Mouse (Mus musculus) liver, postnatal 0 days (tissue): Measurements from ENCODE around the gene Trim62. TPM values are rescaled to one million over a fixed set of nuclear protein-coding genes. Genes with fewer than 3 reads are reported as not detected.

ENCODE experiments used
- ATAC-seq: fragments of 200-750 bp; cut with Nextera tagmentation; 2 replicates; pipeline ENCODE4 v1.8.0; 2017; ENCODE audit warnings: mild to moderate bottlenecking, moderate library complexity
- DNase-seq: peaks from one replicate; pipeline ENCODE4 v3.0.0-alpha.2; 2016
- H3K27ac ChIP-seq: fragments of 300-500 bp; sonication (generic); 2 replicates; pipeline ENCODE4 v1.5.1; 2014; ENCODE audit warnings: antibody characterized with exemption, moderate library complexity, mild to moderate bottlenecking, low read depth
- H3K27me3 ChIP-seq: fragments of 300-500 bp; sonication (generic); 2 replicates; pipeline ENCODE4 v1.6.1; 2014; ENCODE audit warnings: low read length, control low read depth, mixed read lengths; ENCODE audit not compliant: insufficient read depth
- H3K36me3 ChIP-seq: fragments of 300-500 bp; sonication (generic); replicated peaks from 2 replicates; pipeline ENCODE4 v1.6.1; 2014; ENCODE audit warnings: mild to moderate bottlenecking, control low read depth, low read length, moderate library complexity, mixed read lengths; ENCODE audit not compliant: insufficient read depth
- H3K4me1 ChIP-seq: fragments of 300-500 bp; sonication (generic); 2 replicates; pipeline ENCODE4 v1.6.1; 2014; ENCODE audit warnings: antibody characterized with exemption, mild to moderate bottlenecking, control low read depth; ENCODE audit not compliant: insufficient read depth
- H3K4me2 ChIP-seq: fragments of 300-500 bp; sonication (generic); 2 replicates; pipeline ENCODE4 v1.6.1; 2014; ENCODE audit warnings: low read depth, mild to moderate bottlenecking, low read length, moderate library complexity, mixed read lengths
- H3K4me3 ChIP-seq: fragments of 300-500 bp; sonication (generic); 2 replicates; pipeline ENCODE4 v1.5.1; 2014; ENCODE audit warnings: low read depth, low read length
- H3K9ac ChIP-seq: fragments of 300-500 bp; sonication (generic); replicated peaks from 2 replicates; pipeline ENCODE4 v1.6.1; 2014; ENCODE audit warnings: mild to moderate bottlenecking, moderate library complexity
- H3K9me3 ChIP-seq: fragments of 300-500 bp; sonication (generic); 2 replicates; pipeline ENCODE4 v1.6.1; 2016; ENCODE audit warnings: mild to moderate bottlenecking, control low read depth, low read length, mixed read lengths
- CTCF ChIP-seq: sonication (generic); IDR thresholded peaks from 2 replicates; pipeline ENCODE4 v1.5.1; 2016; ENCODE audit warnings: antibody characterized with exemption, low read depth
- EP300 ChIP-seq: IDR thresholded peaks from 2 replicates; pipeline ENCODE4 v1.6.1; 2016; ENCODE audit warnings: antibody characterized with exemption, low read depth, mild to moderate bottlenecking
- WGBS: fragments of 180-500 bp; shearing (Covaris S2); extraction: QIAGEN DNeasy Blood & Tissue Kit; methylation state at CpG from one replicate; pipeline ENCODE4 v1.1.7; 2014; ENCODE audit not compliant: insufficient replicate concordance; 5-methylcytosine and 5-hydroxymethylcytosine counted together
- polyA plus RNA-seq: library from polyadenylated mRNA; unstranded; fragments of >200 nt; fragmentation: Nextera tagmentation; extraction: Ambion mirVana; gene quantifications from 2 replicates; pipeline ENCODE4 v1.2.1, GENCODE M21; 2015

Gene Trim62
- polyA plus RNA-seq, 1 experiment from 2014 or later: 0.26 TPM

GRCm38 (mm10) chr4:128904035-128904800, 20.8 kb downstream of the Trim62 start:
- Histone ChIP-seq H3K4me2 (no peak overlapping the region), H3K4me1 (no peaks in the 10 kb centered on the region), H3K9me3 (no peaks in the 10 kb centered on the region), H3K36me3 (no peaks in the 10 kb centered on the region), H3K9ac (no peak overlapping the region), H3K27me3 (no peaks in the 10 kb centered on the region), H3K27ac (no peak overlapping the region), H3K4me3 (no peak overlapping the region)
- TF ChIP-seq CTCF (no peak), EP300 (no peak)
- ATAC-seq: no peak
- 68% methylated on average over 8 of the region's 8 CpGs for WGBS
- DNase-seq: no peak

GRCm38 (mm10) chr4:128905251-128905650, 21.9 kb downstream of the Trim62 start:
- no peak for ATAC-seq
- 60% methylated on average over 8 of the region's 8 CpGs for whole genome bisulfite sequencing
- no peak for DNase-seq

GRCm38 (mm10) chr4:128906757-128907156, 23.4 kb downstream of the Trim62 start:
- Histone ChIP-seq H3K9ac (no peak overlapping the region), H3K27ac (no peak overlapping the region), H3K4me2 (no peak overlapping the region), H3K4me1 (no peaks in the 10 kb centered on the region), H3K36me3 (no peaks in the 10 kb centered on the region), H3K4me3 (no peak overlapping the region), H3K9me3 (no peaks in the 10 kb centered on the region), H3K27me3 (no peaks in the 10 kb centered on the region)
- no peak for DNase-seq
- TF ChIP-seq EP300 (no peak), CTCF (no peak)
- WGBS: 62% methylated on average over 8 of the region's 8 CpGs
- ATAC-seq: no peak

More at GRCm38 (mm10) chr4:128905251-128905650, 21.9 kb downstream of the Trim62 start:
- TF ChIP-seq EP300 (no peak), CTCF (no peak)
- Histone ChIP-seq H3K4me2 (no peak overlapping the region), H3K36me3 (no peaks in the 10 kb centered on the region), H3K4me1 (no peaks in the 10 kb centered on the region), H3K9ac (no peak overlapping the region), H3K27me3 (no peaks in the 10 kb centered on the region), H3K9me3 (no peaks in the 10 kb centered on the region), H3K4me3 (no peak overlapping the region), H3K27ac (no peak overlapping the region)

GRCm38 (mm10) chr4:128907238-128907968, 24.0 kb downstream of the Trim62 start:
- Histone ChIP-seq H3K36me3 (no peaks in the 10 kb centered on the region), H3K9ac (no peak overlapping the region), H3K27ac (no peak overlapping the region), H3K9me3 (no peaks in the 10 kb centered on the region), H3K4me3 (no peak overlapping the region), H3K4me1 (no peaks in the 10 kb centered on the region), H3K4me2 (no peak overlapping the region), H3K27me3 (no peaks in the 10 kb centered on the region)
- ATAC-seq (no peak), DNase-seq (no peak)
- no peak for TF ChIP-seq EP300
- no peak for TF ChIP-seq CTCF
- 66% methylated on average over 12 of the region's 12 CpGs for WGBS

GRCm38 (mm10) chr4:128908586-128909377, 25.4 kb downstream of the Trim62 start:
- Histone ChIP-seq H3K27ac (no peak overlapping the region), H3K4me1 (no peaks in the 10 kb centered on the region), H3K36me3 (no peaks in the 10 kb centered on the region), H3K27me3 (no peaks in the 10 kb centered on the region), H3K4me3 (no peak overlapping the region), H3K4me2 (no peak overlapping the region), H3K9me3 (no peaks in the 10 kb centered on the region), H3K9ac (no peak overlapping the region)
- no peak for ATAC-seq
- DNase-seq: peak; percentile 56
- WGBS: 56% methylated on average over 24 of the region's 24 CpGs
- TF ChIP-seq CTCF: peak; percentile 79
- TF ChIP-seq EP300: no peak

- no peak overlapping the region for H3K9ac ChIP-seq
- H3K36me3 ChIP-seq: no peaks in the 10 kb centered on the region
- DNase-seq (no peak), ATAC-seq (no peak)
- H3K4me3 ChIP-seq: no peak overlapping the region
- no peak overlapping the region for H3K4me2 ChIP-seq
- no peaks in the 10 kb centered on the region for H3K4me1 ChIP-seq
- WGBS: 75% methylated on average over 14 of the region's 14 CpGs
- H3K9me3 ChIP-seq: no peaks in the 10 kb centered on the region
- H3K27ac ChIP-seq: no peak overlapping the region
- H3K27me3 ChIP-seq: no peaks in the 10 kb centered on the region
- TF ChIP-seq EP300: no peak
- no peak for TF ChIP-seq CTCF
Observed at GRCm38 (mm10) chr4:128909378-128909831, 26.0 kb downstream of the Trim62 start.
